Mouse (Mus musculus) left cerebral cortex, postnatal 36 days (tissue): ENCODE data around the gene Schip1. TPM values are rescaled to one million over a fixed set of nuclear protein-coding genes. Genes with fewer than 3 reads are reported as not detected.

Source experiments
- DNase-seq, 2 experiments: peaks; one replicate each; pipeline ENCODE4 v3.0.0; 2021 to 2022; ENCODE audit warnings: low spot score in 2 of 2, mixed read lengths in 1 of 2
- intact Hi-C: fragments of 180-260 bp; cut with DNase I; formaldehyde crosslinking; loops from one replicate; pipeline ENCODE4 v1.15.1; 2025
- total RNA-seq, 2 experiments: library from RNA; stranded (reverse); gene quantifications; 2 replicates each; pipeline ENCODE4 v1.2.3; 2021

The Schip1 gene
- total RNA-seq, 2 experiments from 2014 or later = 229 to 297 TPM

- intact Hi-C loops = loop anchor here (5.0 kb wide), 1 partner anchor 142 kb away; no protein-coding TSS in a partner anchor
- no peak for DNase-seq
Observed at GRCm38 (mm10) chr3:68564978-68565674, 500.5 kb downstream of the Schip1 start.

DNA sequence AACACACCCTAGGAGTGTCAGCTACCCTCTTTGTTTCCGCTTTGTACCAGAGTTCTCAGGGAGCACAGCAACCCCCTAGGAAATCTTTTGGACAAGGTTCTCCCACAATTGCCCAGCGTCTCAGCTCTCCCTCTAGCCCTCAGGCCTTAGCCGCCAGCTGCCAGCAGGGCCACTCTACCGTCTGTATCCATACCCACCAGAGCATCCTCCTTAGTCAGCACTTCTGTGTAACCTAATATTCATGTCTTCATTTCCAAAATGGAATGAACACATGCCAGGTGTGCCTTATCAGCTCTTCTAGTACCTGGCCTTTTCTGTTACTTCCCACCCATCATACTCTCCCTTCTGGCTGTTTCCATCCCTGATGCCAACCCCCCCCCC is 501.1 kb downstream of the Schip1 start:
- no peak for DNase-seq
- intact Hi-C loops = no loop called here

GRCm38 (mm10) chr3:68567581-68567980 is 503.0 kb downstream of the Schip1 start:
- intact Hi-C loops = no loop called here
- DNase-seq = no peak

GRCm38 (mm10) chr3:68568149-68568548 is 503.5 kb downstream of the Schip1 start:
- DNase-seq = no peak
- intact Hi-C loops = no loop called here

- intact Hi-C loops = no loop called here
Observed at GRCm38 (mm10) chr3:68568716-68569115, 504.1 kb downstream of the Schip1 start.

DNA sequence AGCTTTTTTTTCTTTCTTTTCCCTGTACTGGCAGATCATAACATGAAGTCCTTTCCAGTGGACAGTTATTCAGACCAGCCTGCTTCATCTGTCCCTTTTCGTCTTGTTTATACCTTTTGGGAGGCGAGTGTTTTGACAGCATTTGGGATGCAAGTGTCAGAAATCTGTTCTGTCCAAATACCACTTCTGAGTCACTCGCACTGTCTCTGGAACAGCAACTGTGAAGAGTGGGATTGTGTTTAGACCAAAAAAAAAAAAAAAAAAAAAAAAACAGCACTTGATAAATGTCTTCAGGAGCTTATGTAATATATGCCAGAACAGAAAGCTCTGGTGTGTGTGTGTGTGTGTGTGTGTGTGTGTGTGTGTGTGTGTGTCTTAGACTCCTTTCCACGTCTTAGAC is 505.7 kb downstream of the Schip1 start:
- intact Hi-C loops = no loop called here
- peak in 1 of 2 experiments; percentile 26 for DNase-seq

More at GRCm38 (mm10) chr3:68568716-68569115, 504.1 kb downstream of the Schip1 start:
- no peak for DNase-seq

- intact Hi-C loops = no loop called here
- peak; percentile 88 to 90 for DNase-seq
Observed at GRCm38 (mm10) chr3:68572249-68573225, 507.9 kb downstream of the Schip1 start.

DNA sequence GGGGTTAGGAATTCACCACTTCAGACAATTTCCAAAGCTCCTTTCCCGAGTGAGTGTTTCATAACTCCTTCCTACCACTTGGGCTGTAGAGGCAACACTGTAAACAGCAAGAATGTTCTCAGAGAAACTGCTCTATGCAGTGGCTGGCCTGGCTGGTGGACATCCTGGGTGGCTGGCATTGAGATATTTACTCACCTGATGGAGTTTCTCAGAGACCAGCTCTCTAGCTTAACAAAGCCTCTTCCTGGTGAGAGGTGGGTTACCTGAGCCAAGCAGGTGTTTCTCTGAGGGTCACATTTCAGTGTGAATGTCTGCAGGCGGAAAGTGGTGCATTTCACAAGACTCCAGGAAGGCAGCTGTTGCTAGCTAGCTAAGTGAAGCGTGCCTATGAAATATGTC is 508.6 kb downstream of the Schip1 start:
- intact Hi-C loops = no loop called here
- no peak for DNase-seq

- DNase-seq = no peak
- intact Hi-C loops = no loop called here
Observed at GRCm38 (mm10) chr3:68574097-68574496, 509.5 kb downstream of the Schip1 start.

DNA sequence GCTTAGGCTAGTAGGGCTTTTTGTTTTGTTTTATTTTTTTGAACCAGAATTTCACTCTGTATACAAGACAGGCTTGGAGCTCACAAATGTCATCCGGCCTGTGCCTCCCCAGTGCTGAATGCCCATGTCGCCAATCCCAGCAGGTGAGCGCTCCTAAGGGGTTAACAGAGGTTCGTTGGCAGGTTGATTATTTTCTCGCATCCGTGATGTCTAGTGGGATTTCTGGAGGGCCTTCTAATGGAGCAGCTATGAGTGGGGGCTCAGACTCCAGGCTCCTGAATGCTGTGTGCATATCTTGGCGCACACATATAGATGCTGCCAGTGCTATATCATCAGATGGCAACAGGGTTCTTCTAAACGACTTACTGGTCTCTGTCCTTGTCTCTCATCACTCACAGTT is 510.0 kb downstream of the Schip1 start:
- intact Hi-C loops = no loop called here
- DNase-seq = peak in 1 of 2 experiments; percentile 24

DNA sequence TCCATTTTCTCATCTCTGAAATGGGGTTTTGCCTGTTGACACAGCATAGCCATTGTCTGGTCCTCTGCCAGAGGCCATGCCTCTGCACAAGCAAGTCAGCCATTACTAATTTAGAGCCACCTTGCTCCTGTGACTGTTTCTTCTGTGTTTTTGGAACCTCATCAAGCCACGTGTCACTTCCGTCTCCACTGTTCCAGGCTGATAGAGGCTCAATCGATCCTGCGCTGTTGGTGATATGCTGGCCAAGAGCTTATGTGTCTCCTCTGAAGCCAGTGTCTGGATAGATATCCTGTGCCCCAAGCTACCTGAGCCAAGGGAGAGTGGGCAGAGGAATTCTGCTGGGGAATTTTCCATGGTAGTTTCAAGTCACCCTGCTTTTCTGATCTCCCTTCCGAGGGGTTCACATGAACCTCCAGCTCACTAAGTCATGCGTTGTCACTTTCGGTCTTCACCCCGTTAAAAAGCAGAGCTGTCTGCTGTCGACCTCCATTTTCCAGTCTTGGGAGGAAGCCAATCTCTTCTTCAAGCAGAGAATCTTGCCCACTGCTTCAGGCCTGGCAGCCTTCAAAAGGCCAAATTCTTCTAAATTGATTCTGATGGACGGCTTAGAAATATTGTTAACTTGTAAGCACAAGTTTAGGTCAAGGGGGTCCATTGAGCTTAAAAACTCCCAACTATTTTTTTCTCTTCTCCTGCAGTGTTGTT is 511.2 kb downstream of the Schip1 start:
- intact Hi-C loops = loop anchor here (2.0 kb wide), 1 partner anchor 33 kb away; no protein-coding TSS in a partner anchor
- DNase-seq = peak in 1 of 2 experiments; percentile 30

DNA sequence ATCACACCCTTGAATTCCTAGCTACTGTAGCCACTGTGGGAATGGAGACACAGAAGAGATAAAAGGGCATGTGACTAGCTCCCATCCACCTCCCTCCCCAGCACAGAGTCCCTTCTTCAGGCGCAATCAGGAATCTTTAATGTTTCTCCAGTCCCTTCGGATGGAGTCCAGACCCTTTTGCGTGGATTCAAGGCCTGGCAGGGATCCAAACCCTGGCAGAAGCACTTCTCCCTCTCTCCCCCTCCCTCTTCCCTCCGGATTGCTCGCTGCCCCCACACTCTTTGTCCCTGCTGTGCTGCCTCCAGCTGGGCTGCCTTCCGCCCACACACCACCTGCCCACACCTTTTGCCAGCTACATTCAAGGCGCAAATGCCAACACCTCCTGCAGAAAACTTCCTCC is 511.8 kb downstream of the Schip1 start:
- DNase-seq = peak; percentile 89 to 92
- intact Hi-C loops = loop anchor here (2.0 kb wide), 1 partner anchor 32 kb away; no protein-coding TSS in a partner anchor

DNA sequence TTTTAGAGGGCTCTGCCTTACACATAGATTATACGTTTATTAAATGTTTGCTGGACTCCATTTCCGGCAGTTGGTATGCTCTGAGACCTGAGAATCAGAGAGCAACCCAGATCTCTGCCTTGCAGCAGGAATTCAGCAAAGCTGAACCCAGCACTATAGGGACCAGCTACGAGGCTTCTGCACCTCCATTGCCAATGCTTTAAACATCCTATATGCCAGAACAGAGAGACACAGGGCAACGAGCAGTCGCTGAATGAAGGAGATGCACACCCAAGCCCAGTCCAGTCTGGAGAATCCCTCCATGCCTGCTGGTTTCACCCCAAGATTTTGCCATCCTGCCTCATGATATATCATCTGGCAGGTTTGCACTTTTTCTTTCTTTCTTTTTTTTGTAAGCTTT is 512.3 kb downstream of the Schip1 start:
- intact Hi-C loops = loop anchor here (2.0 kb wide), 1 partner anchor 32 kb away; no protein-coding TSS in a partner anchor
- no peak for DNase-seq

- DNase-seq = no peak
- intact Hi-C loops = no loop called here
Observed at GRCm38 (mm10) chr3:68581591-68581990, 517.0 kb downstream of the Schip1 start.

- no peak for DNase-seq
- intact Hi-C loops = no loop called here
Observed at GRCm38 (mm10) chr3:68582103-68582740, 517.6 kb downstream of the Schip1 start.

DNA sequence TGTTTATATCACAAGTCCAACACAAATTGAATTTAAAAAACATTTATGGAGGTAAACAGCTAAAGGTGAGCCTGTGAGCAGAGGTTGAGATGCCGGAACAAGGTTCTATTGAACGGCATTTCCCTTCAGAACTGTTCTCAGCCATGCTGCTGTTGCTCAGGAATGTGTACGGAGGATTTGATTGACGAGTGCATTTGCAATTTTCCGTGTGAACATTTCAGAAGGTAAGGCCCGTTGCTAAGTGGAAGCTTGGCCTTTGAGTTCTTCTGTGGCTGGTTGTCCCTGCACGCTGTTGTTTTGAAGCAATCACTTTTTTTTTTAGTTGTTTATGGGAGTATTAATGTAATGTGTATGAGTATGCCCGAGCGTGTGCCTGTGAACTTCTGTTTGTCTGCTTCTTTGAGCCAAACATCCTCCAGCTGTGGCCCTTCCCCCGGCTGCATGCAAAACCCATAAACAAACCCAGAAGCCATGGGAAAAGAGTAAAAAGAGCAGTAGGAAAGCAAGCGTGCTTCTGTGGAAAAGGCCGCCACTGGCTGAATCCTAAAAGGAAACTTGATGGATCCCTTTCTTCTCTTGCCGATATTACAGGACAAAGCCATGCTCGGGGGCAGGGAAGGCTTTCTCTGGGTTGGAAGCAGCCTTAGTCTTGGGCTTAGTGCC is 518.6 kb downstream of the Schip1 start:
- intact Hi-C loops = no loop called here
- DNase-seq = no peak

- intact Hi-C loops = no loop called here
- DNase-seq = no peak
Observed at GRCm38 (mm10) chr3:68583771-68584511, 519.3 kb downstream of the Schip1 start.

DNA sequence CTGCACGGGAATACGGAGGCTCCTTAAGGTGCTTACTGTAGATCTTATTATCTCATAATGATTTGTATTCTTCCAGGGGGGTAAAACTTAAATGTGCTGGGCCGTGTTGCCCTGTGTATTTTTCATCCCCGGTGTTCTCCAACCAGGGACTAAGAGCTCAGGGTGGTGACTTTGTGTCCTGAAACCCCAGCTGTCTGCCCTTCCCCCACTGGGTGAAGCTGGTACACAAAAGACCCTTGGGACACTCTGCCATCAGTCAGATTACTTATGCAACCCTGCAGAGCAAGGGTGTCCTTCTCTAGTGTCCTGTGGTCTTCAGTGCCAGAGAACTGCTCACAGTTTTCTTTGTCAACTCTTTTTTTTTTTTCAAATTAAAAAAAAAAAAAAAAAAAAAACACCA is 520.6 kb downstream of the Schip1 start:
- DNase-seq = no peak
- intact Hi-C loops = no loop called here
